Mouse (Mus musculus) heart, adult 18-20 months (tissue): ENCODE measurements at regions not wholly inside any gene's neighbourhood (a gene's known extent, or its start where the extent isn't known, plus 50 kb on each side); places are given as distances from the start of the nearest gene placed in this dataset.

ENCODE experiments used
- DNase-seq, 2 experiments: peaks; one replicate each; pipeline ENCODE4 v3.0.0; 2021 to 2022; ENCODE audit warnings: mixed read lengths in 1 of 2

- peak; percentile 64 to 79 for DNase-seq
Measured at GRCm38 (mm10) chr5:90029751-90030150, 146.6 kb upstream of the Adamts3 start.

DNA sequence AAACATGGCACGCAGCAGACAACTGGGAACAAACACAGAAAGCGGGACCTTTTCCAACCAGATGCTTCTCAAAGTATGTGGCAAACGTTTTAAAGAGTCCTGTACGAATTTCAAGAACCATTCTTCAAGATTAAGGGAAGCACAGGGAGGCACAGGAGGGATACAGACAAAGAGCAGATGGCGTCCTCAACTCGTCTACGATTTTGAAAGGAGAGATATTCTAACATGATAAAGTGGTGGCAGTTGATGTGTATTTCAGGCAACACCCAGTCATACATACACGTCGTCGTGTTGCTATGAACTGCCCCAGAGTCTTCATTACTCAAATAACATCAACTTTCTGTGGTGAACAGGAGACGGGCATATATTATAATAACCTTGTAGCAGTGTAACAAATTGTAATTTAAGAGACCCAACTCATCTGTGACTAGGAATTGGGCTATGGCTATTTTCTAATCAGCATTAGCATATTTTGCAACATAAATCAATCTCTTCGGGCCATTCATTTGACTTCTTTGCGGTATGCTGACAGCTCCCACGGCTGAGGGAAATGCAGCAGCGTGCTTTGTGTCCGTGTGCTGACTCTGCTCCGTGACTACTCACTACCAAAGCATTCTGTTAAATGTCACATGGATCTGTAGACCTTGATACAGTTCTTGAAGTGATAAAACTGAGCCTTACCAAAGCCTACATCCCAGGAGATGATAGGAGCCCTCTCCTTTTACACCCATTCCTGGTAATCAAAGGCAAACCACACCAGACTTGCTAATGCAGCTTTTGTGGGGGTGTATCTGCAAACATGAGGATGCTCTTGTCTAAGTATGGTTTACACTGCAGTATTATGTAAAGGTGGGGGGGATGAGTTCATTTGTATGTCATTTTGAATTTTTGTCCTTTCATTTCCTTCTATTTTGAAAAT, 144.0 kb upstream of the Adamts3 start:
- no peak for DNase-seq

- no peak for DNase-seq
Measured at GRCm38 (mm10) chr5:90021447-90021846, 138.3 kb upstream of the Adamts3 start.

DNA sequence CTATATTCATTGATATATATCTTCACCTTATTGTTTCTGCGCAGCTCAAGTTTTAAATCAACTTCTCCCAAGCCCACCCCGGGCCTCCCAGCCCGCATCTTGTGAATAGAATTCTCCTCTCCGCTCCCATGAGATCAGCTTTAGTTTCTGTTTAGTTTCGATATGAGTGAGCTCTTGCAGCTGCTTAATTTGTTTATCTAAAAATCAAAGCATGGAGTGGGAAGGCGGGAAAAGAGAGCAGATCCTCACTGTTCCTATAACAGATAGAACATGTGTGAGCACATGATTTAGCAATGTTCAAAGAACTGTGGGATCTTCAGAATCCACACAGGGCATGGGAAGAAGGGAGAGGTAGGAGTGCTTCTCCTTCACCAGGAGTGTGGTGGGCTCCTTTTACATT, 117.6 kb upstream of the Adamts3 start:
- no peak for DNase-seq

- no peak for DNase-seq
Measured at GRCm38 (mm10) chr5:89991568-89991967, 108.4 kb upstream of the Adamts3 start.

DNA sequence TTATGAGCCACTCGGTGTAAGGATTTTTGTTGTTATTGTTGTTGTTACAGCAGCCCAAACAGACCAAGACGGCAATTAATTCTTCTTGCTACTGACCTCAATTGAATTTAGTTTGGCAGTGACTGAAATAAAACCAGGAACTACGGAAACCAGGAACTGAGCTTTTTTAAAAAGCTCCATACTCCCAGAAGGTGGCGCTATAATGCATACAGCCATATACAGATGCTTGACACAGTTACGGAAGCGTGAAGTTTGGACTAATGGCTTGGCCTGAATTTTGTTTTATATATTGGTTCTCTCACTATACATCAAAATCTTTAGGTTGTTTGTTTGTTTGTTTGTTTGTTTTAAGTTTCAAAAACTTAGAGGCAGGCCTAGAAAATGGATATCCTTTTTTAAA, 98.5 kb upstream of the Adamts3 start:
- peak; percentile 20 to 29 for DNase-seq

- DNase-seq = no peak
Measured at GRCm38 (mm10) chr5:89980204-89980603, 97.1 kb upstream of the Adamts3 start.

- DNase-seq = no peak
Measured at GRCm38 (mm10) chr5:89952611-89953010, 69.5 kb upstream of the Adamts3 start.

- DNase-seq = no peak
Measured at GRCm38 (mm10) chr5:89945660-89945925, 62.5 kb upstream of the Adamts3 start.

GRCm38 (mm10) chr5:89944855-89945659, 61.9 kb upstream of the Adamts3 start:
- no peak for DNase-seq

DNA sequence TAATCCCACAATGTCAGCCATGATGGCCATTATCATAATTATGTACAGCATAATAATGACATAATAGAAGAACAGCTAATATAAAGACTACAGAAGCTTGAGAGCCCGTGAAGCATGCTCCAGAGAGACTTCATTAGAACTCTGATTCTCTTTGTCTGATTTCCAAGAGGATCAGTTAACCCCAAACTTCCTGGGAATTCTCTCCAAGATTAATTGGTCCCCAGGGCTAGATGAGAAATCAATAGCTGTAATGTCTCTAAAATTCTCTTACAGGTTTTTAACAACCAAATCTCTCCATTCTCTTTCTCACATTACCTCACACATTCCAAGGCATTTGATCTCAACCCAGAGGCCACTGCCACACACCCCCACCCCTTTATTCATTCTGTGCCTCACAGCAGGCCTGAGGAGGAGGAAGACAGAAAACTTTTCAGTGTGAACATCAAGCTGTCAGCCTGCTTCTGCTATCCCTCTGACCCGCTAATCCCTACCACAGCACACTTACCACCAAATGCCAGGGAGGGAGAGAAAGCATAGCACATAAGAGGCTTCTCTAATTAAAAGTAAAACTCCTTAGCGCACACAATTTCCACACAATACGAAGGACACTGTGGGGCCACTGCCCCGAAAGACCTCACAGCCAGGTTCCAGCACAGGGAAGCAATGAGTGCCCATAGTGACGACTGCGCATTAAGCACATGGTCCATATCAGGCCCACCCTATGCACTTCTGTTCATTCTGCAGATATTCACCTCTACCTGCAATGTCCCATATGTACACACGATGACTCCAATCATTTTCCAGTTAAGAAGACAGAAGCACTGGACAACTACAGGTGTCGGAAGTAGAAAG, 60.4 kb upstream of the Adamts3 start:
- DNase-seq = no peak

DNA sequence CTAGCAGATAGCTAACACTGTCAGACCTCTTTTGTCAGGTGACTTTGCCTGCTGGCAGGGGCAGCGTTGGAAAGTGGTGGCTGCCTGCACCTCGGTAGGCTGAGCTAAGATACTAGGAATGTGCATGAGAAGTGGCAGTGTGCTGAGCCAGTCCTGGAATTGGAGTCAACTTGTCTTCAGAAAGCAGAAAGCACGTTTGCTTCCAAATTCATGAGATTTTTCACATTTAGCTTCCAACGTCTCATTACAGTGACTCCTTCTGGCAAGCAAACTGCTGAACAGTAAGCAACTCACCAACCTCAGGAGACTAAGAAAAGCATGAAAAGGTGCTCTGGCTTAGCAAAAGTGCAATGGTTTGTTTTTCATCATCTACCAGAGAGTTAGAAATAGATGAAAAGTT, 59.1 kb upstream of the Adamts3 start:
- peak; percentile 5 to 8 for DNase-seq

DNA sequence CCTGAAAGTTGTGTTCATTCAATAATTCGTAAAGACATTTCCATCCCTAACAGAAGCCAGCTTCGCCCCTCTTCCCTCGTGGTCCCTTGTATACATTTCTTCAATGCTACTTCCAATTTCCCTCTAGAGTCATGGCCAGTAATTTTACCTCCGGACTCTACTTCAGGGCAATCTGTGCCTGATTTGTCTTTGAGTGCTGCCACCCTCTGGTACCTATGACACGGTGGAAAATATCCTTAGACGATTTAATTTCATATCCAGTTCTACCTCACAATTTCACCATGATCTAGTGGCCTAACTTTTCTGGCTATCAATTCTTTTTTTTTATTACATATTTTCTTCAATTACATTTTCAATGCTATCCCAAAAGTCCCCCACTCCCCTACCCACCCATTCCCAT, 49.9 kb upstream of the Adamts3 start:
- DNase-seq = peak in 1 of 2 experiments; percentile 5
